Comparison of ENCODE assay signal across 13 mouse cellular contexts in genomic region chr3:135719969-135720368, GRCm38 (mm10).
"Had no signal": no experiment of that assay in that cellular context is flagged by ENCODE, and none has a peak within 500 bp of the region (broad histone marks: within the 10 kb centered on the region; RNA-seq: fewer than 3 reads in every experiment).

No protein-coding gene starts in this region.

- H3K9ac ChIP-seq: limb, embryonic 13.5 days; liver, embryonic 14.5 days; lung, embryonic 14.5 days; midbrain, embryonic 12.5 days had no signal

- ATAC-seq: midbrain, embryonic 16.5 days had no signal

- H3K27me3 ChIP-seq: limb, embryonic 13.5 days; midbrain, embryonic 12.5 days had no signal

- H3K4me3 ChIP-seq: layer of hippocampus, adult 2 months; limb, embryonic 13.5 days; midbrain, embryonic 12.5 days had no signal

- H3K36me3 ChIP-seq: limb, embryonic 13.5 days; midbrain, embryonic 12.5 days had no signal

- H3K4me1 ChIP-seq: limb, embryonic 13.5 days; midbrain, embryonic 12.5 days had no signal

- H3K27ac ChIP-seq: kidney, postnatal 0 days; layer of hippocampus, adult 2 months; limb, embryonic 13.5 days; midbrain, embryonic 12.5 days had no signal

- DNase-seq: kidney, adult 8-10 months; kidney, postnatal 36 days; left cerebral cortex, postnatal 4 days; lung, embryonic 14.5 days; lung, postnatal 10 days; lung, postnatal 4 days; thymus, postnatal 4 days had no signal

- H3K9me3 ChIP-seq: limb, embryonic 13.5 days; midbrain, embryonic 12.5 days had no signal

- H3K4me2 ChIP-seq: limb, embryonic 13.5 days; lung, embryonic 14.5 days; midbrain, embryonic 12.5 days had no signal
